Mouse (Mus musculus) right cerebral cortex, postnatal 10 days (tissue): ENCODE data around the gene Tgfbr3.

ENCODE experiments used
- DNase-seq, 2 experiments: peaks; one replicate each; pipeline ENCODE4 v3.0.0; 2021; ENCODE audit warnings: low spot score in 2 of 2

The Tgfbr3 gene

DNA sequence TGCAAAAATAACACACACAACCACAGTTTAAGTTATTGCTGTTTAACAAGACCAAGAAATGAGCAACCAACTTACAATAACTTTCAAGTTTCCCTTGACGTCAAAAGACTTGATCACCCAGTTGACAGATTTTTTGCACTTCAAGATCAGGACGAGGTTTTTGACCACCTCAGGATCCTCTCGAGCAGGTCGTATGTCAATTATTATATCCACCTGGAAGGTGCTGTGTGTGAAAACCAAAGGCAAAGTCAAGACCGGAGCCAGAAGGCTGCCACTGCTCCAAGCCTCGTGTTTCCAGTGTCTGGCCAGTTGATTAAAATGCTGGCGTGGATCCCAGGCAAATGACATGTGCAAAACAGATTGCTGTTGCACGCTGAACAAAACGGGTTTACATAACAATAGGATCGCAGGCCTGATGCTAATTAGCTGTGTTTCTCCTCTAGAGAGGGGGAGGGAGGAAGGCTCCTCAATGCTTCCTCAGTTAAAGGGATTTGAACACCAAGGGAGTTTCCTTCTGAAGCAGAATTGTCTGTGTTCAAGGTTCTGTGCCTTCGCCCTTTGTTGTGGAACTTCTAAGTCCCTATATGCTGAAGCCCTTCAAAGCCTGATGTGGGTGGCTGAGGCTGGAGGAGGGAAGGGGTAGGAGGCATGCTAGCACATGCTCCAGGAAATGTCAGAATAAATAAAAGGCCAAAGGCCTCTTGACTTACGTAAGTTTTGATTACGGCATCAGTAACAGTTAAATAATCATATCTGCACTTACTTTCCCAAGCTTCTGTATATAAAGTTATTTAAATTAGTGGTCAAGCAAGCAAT, 141.3 kb downstream of the Tgfbr3 start:
- peak; percentile 65 to 71 for DNase-seq

DNA sequence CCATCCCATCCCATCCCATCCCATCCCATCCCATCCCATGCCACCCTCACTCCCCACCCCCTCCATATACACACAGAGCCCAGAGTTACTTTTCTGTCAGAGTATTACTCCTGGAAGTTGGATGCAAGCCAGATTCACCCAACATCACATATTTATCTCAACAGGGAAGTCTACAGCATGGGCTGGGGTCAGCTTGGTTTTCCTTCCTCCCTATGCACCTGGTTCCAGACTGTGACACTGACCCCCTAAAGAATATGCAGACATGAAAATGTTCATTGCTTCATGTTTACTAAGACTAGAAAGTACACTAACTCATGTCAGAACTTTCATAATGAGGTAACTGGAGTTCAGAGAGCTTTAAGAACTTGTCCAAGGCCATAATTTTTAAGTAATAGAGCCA, 142.0 kb downstream of the Tgfbr3 start:
- no peak for DNase-seq

DNA sequence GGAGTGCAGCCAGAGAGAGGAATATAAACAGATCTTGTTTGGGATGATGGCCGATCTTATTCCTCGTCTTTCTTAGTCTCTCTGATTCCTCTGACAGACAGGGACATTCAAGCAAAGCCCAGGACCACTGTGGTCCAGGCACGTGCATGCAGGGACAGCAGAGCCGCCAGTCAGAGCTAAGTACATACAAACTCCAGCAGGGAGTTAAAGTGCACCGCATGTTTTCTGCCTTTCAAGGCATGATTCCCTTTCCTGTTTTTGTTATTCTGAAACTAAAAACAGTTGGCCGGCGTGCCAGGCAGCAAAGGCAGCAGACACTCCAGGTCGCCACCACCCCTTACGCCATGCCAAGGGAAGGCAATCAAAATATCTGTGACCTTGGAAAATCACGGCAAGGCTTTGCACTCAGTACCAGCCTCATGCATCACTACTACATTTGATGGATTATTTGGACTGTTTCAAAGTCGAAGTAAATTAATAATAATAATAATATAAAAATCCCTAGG, 143.3 kb downstream of the Tgfbr3 start:
- no peak for DNase-seq

DNA sequence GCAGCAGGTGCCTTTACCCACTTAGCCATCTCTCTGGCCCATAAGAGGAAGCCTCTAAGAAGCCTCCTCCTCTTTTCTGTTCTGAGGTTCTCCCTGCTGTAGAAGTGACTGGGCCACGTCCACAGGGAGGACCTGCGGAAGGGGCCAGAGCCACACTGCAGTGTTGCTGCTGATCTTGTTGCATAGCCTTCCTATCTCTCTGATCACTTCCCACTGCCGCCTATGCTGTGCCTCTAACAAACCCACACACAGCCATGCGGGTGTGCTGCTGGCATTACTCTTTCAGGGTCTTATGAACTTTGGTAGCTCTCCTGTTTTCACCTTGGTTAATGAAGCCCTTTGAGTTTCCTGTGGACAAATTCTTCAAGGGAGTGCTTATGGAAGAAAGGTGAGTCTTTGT, 144.3 kb downstream of the Tgfbr3 start:
- no peak for DNase-seq

DNA sequence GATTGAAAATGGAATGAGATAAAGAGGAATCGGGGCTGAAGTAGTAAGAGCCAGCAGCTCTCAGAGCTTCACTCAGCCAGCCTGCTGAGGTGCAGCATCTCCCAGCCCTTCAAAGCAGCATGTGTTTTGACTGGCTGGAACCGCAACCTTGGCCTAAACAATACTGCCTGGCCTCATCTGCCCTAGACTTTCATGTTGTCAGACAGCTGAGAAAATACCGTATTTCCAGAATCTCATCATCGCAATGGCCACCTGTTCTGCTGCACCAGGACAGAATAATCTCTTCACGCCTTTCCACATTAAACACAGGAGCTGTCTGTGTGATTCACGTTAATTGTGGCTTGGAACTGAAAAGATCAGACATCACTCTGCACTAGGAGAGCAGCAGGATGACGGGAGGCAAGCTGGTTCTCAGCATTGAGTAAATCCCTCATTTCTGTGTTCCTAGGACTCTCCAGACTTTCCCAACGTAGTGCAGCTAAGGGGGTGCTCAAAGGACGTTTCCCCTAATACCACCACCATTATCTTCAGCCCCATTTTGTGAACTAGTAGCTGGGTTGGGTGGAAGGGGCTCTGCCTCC, 145.1 kb downstream of the Tgfbr3 start:
- no peak for DNase-seq

DNA sequence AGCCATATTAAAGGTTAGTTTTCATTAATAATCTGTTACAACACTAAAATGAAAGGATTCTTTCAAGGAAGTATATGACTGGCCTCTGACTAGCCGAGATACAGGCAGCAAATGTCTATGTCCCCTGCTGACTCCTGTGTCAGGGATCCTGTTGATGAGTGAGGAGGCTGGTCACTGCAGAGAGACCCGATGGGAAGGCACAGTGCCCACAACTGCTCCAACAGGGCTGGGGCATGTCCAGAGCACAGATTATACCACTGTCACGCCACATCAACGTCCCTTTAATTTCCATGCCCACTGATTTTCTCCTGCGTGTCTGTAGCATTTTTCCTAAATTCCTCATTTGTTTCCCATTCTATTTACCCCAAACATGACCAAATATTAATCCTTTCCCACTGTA, 146.0 kb downstream of the Tgfbr3 start:
- DNase-seq: no peak

DNA sequence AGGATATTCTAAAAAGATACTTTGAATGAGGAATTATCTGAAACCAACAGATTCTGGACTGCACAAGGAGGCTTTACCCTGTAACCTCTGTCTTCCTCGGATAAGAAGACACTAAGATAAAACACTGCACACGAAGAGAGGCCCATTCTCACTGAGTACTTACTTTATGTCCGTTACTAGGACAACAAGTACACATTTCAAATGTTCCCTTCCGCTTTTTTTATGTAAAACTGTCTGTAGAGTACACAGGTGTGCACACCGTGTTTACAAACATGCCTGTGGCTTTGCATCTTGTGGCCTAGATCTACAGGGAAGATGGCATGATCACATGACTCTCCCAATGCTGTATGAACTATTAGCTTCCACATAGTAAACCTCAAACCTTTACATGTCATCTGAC, 146.6 kb downstream of the Tgfbr3 start:
- DNase-seq: no peak

DNA sequence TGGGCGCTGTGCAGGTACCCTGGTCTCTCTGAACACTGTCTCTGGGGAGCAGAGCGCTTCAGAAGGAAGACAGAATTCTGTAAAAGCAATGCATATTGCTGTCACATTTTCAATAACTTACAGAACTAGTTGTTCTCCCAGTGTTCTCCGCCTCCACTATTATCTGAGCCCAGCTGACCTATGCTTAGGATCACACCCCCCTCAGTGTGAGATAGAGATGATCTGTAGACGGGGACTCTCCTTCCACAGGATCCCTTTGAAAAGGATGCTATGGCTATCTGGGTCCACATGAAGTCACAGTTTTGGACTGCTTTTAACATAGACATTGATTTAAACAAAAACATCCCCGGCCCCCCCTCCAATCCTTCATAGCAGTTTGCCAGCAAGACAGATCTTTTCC, 148.1 kb downstream of the Tgfbr3 start:
- DNase-seq: no peak

DNA sequence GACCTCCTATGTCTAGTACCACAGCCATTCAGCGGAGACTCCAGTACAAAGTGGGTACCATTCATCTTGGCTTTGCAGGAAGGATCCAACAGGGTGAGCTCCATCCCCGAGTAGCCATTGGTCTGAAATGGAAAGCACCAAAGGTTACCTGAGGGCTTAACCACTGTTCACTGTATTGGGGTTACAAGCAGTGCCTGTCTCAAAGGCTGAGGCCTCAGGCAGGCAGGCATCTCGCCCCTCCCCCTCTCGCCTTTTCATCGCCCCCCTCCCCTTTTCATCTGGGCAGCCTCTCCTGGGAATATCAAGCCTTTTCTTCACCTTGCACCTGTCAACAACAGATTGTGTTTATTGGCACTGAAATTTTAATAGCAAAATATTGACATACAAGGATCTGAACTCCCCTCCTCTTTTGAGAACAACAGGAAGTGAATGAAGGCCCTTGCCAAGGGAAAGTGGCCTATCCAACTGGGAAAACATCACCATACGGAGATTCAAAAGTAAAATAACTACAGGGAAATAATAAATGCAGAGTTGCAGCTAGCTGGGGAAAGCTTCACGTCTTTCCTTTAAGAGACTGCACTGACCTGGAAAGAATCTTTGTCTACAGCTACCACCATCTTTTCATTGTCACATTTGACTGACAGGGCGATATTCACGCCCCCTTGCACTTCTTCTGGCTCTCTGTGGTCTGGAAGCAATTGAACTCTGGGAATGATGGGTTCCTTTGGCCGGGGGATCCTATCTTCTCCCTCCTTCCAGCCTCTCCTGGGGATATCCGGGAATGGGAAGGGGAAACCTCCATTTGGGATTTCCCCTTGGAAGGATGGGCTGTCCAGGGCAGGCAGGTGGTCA, 149.4 kb downstream of the Tgfbr3 start:
- no peak for DNase-seq

DNA sequence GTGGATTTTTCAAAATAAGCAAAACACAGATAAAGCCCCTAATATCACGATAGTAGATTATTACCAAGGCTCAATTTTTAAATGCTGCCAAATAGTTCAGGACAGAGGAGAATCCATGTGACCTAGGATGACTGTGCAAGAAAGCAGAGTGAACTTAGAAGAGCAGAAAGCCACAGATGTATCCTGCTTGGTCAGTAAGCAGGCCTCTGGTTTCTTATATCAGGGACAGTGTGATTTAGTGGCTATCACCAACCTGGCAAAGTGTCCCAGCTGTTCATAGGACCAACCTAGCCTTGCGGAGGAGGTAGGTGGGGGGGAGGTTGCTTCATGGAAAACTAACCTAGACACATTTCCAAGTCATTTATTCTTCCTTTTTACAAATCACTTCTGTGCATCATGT, 156.1 kb downstream of the Tgfbr3 start:
- DNase-seq: no peak

DNA sequence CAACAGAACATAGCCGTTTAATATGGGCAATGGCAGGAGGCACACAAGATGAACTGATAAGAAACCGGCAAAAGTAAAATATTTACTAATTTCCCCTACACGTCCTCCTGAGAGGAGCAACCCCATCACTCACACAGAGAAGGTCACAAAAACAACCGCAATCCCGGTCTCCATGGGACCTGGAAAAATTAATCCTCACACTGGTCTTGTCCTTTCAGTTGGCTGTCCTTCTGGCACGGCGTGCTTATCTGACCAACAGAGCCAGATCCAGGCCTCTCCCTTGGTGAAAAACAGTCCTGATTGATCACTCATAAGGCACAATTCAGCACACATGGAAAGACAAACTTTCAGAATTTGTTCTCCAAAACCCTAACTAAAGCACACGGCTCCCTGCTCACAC, 157.2 kb downstream of the Tgfbr3 start:
- DNase-seq: no peak

DNA sequence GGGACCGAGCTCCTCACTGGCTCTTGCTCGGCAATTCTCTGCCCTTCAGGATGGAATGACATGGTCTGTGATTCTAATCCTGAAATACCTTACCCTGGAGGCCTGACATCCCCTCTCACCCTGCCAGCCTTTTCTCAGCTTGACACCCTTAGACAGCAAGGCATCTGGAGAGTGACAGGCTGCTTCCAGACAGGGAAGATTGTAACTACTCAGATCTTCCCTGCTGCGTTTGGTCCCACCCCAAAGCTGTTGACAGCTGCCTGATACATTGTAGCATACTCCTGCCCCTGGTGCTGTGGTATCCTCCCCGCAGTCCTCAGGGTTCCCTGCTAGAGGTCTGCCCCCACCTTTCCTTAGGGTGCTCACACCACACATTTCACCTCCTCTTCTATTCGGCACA, 160.1 kb downstream of the Tgfbr3 start:
- DNase-seq: no peak

DNA sequence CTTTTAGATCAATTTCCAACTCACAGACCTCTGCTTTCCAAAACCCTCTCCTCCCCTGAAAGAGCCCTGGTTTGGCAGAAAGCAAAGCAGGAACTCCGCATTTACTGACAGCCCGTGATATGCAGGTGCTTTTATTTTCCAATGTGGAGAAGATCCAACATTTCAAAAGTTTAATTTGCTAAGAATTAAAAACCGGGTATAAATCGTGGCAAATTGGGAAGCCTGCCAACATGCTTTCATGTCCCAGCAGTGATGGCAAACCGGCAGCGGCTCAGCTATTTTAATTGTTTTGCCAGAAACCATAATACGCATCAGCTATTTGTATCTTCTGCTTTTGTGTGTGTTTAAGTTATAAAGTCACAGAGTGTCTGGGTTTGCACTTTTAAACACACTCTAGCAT, 162.9 kb downstream of the Tgfbr3 start:
- peak; percentile 38 to 47 for DNase-seq

DNA sequence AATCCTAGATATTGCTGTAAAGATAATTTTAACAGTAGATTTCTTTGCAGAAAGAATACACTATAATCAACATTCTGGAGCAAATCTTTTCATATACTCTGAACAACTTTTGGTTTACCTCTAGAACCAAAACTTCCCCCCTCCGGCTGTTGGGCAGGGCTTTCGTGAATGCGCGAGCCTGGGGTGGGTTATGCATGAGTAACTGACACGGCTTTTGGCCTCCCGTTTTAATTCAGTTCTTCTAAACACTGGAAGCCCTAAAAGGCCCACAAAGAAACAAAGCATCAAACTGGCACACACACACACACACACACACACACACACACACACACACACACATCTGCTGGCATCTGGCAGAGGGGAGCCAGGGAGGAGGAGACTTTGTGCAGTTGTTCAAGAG, 164.3 kb downstream of the Tgfbr3 start:
- no peak for DNase-seq

DNA sequence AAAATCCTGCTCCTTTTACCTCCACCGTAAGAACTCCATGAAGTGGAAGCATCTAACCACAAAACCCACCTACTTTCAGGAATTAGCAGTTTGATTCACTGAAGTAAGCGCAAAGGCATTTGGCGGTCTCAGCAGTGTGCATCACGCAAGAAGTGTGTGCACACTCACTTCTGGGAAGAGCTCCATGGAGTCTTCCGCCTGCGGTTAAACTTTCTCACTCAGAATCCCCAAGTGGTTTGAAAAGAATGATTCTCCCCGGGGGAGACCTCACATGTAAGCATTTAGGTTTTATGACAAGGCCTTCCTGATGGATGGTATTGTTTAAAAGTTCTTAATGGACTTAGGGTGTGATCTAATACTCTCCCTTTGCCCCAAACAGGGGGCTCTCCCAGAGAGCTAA, 164.9 kb downstream of the Tgfbr3 start:
- no peak for DNase-seq

DNA sequence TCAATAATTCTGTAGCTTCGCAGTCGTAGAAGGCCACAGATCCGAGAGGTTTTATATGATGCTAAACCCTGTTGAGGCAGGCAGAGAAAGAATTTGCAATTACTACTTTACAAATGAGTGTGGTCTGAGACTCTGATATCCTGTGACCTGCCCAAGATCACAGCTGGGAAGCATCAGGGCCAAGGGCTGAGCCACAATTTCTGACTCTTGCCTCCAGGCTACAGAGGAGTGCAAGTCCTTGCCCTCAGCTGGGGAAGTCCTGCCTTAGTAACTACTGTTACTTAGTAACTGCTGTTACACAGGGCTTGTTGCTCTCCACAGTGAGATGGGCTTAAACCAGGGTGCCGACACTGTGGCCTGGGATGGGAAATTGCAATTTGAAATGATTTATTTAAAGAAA, 166.8 kb downstream of the Tgfbr3 start:
- no peak for DNase-seq

DNA sequence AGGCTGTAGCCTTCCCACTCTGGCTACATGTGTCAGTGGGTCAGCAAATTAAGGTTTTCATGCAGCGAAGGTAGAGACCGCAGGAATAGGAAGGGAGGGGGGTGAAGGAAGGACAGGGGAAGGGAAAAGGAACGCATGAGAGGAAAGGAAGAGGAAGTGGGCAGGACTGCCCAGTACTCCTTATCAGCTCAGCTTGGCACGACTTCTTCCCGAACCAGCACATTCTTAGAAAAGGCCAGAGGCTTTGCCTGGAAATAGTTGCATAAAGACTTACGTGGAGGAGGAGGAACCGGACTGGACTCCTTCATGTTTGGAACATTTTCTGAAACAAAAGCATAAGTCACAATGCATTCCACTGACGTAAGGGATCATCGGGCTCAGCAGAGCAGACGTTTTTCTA, 168.3 kb downstream of the Tgfbr3 start:
- DNase-seq: no peak

DNA sequence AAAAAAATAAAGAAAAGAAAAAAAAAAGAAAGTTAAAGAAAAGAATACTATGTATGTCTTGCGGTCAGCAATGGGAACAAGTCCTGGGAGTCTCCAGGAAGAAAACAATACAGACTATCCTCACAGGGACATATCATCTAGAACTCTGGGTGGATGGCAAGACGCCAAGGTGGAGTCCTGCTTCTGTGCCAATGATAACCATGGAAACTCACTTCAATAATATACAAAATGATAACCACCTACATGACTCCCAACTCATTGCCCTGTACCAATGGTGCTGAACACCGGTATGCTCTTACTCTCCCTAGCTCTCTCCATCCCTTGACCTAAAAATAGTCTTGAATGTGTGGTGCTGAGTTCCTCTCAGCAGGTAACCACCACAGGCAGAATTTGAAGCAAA, 168.8 kb downstream of the Tgfbr3 start:
- DNase-seq: no peak

DNA sequence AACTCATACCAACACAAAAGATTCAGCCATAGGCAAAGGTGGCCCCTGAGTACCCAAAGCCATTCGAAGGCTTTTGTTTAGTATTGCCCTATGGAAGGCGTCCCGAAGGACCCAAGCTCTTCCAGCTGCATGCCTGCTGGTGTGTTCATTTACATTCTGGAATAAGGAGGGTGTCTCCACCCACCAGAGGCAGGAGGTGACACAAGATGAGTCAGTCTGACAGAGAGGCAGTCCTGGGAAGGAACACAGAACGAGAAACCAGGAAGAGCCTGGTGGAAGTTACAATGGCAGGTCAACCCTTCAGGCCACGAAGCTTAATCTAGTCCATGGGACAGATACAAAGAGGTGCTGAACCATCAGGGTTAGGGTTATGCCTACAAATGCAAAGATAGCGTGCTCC, 169.5 kb downstream of the Tgfbr3 start:
- DNase-seq: no peak

DNA sequence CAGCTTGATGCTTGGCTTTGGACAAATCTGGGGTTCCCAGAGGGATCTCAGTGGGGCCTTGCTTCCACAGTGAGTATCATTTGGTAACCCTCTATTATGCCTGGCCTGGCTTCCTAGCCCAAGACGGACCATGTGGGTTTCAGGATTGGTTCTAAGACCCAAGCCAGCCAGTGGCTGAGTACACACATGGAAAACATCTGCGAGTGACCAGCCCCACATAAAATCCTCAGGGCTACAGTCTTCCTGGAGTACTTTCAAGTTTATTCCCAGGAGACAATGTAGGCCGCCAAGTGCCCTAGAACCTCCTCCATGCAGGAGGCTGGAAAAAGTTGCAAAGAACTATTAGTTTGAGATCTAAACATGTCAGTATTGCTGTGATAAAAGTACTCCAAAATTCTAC, 172.6 kb downstream of the Tgfbr3 start:
- DNase-seq: no peak

DNA sequence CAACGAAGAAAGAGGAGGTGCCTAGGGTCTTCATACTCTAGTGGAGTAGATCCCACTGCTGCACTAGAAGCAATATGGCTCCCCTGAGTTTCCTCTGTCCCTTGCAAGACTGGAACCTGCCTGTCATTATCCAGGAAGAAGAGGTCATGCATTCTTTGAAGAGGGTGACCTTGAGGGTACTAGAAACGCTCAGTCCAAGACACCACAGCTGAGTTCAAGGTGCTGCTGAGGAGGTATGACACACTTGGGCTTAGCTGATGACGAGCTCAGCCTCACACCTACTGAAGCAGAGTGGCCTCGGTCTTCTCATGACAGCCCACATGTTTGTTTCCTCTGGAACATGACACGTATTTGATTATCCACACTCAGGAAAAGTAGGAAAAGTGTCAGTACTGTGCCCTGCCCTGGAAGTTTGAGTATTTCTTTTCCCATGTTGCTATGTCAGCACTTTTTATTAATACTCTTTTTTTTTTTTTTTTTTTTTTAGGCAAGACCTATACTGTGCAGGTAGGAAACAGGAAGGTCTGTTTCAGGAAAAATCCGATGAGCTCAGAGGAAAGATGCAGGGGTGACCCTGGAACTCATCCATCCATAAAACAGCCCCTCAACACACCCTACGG, 176.7 kb downstream of the Tgfbr3 start:
- no peak for DNase-seq

DNA sequence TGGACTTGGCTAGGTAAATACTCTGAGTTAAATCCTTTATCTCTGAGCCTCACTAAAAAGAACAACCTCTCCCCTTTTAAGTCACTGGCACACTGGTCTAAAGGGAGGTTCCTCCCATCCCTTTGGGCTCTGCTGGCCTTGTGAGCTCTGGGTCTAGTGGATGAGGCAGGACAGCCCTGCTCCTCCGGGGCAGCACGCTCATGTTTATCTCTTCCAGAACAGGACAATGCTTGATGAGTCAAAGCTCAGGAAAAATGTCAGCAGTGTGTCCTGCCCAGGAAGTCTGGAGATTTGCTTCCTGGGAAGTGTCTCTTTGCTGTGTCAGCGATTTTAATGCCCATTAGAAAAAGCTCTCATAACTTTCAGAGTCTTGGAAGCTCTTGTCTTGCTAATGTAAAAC, 177.6 kb downstream of the Tgfbr3 start:
- no peak for DNase-seq
